Mouse (Mus musculus) limb, embryonic 15.5 days (tissue): ENCODE results near the gene Frg2f1. TPM values are rescaled to one million over a fixed set of nuclear protein-coding genes. Genes with fewer than 3 reads are reported as not detected.
"Not testable (repeated sequence)": the region's sequence is repeated elsewhere in the genome, so short reads cannot be mapped to it uniquely, and the experiment has no call there.

Experiments
- ATAC-seq: fragments of 200-750 bp; cut with Nextera tagmentation; 2 replicates; pipeline ENCODE4 v1.8.0; 2017; ENCODE audit warnings: low read depth, moderate TSS enrichment; ENCODE audit not compliant: insufficient number of reproducible peaks, low FRiP score, low TSS enrichment
- H3K27ac ChIP-seq: fragments of 300-500 bp; sonication (generic); 2 replicates; pipeline ENCODE4 v1.5.1; 2015; ENCODE audit warnings: moderate library complexity, mild to moderate bottlenecking, inconsistent platforms
- H3K27me3 ChIP-seq: fragments of 300-500 bp; sonication (generic); 2 replicates; pipeline ENCODE4 v1.6.1; 2015; ENCODE audit warnings: inconsistent platforms
- H3K36me3 ChIP-seq: fragments of 300-500 bp; sonication (generic); 2 replicates; pipeline ENCODE4 v1.6.1; 2015; ENCODE audit warnings: inconsistent platforms
- H3K4me1 ChIP-seq: fragments of 300-500 bp; sonication (generic); 2 replicates; pipeline ENCODE4 v1.6.1; 2015; ENCODE audit warnings: inconsistent platforms
- H3K4me2 ChIP-seq: fragments of 300-500 bp; sonication (generic); 2 replicates; pipeline ENCODE4 v1.6.1; 2015; ENCODE audit warnings: mild to moderate bottlenecking, inconsistent platforms
- H3K4me3 ChIP-seq: fragments of 300-500 bp; sonication (generic); 2 replicates; pipeline ENCODE4 v1.5.1; 2015; ENCODE audit warnings: mild to moderate bottlenecking, inconsistent platforms
- H3K9ac ChIP-seq: fragments of 300-500 bp; sonication (generic); 2 replicates; pipeline ENCODE4 v1.6.1; 2015; ENCODE audit warnings: inconsistent platforms
- H3K9me3 ChIP-seq: fragments of 300-500 bp; sonication (generic); 2 replicates; pipeline ENCODE4 v1.6.1; 2016; ENCODE audit warnings: inconsistent platforms
- WGBS: fragments of 180-500 bp; shearing (Covaris S2); methylation state at CpG from one replicate; pipeline ENCODE4 v1.1.7; 2015; 5-methylcytosine and 5-hydroxymethylcytosine counted together
- polyA plus RNA-seq: library from polyadenylated mRNA; unstranded; fragments of >200 nt; fragmentation: Nextera tagmentation; extraction: Ambion mirVana; gene quantifications from 2 replicates; pipeline ENCODE4 v1.2.1, GENCODE M21; 2015

The Frg2f1 gene
- polyA plus RNA-seq, 1 experiment from 2014 or later: 4.6 TPM

DNA sequence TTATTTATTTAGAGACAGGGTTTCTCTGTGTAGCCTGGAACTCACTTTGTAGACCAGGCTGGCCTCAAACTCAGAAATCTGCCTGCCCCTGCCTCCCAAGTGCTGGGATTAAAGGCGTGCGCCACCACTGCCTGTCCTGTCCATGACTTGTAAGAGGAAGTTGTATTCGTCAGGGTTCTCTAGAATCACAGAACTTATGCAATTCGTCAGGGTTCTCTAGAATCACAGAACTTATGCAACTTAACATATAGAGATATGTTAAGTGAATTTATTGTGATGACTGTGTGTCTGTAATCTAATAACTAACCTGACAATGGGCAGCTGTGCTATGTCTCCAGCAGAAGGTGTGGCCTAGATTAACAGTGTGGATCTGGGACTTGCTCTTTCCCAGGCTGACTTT lies 2.7 kb downstream of the Frg2f1 start, which contains the start of gene Foxj3:
TSS of gene Foxj3 (plus strand) at position 390 of the 400 bp plus-strand sequence.
- H3K4me3 ChIP-seq, H3K4me2 ChIP-seq, H3K9ac ChIP-seq, H3K27ac ChIP-seq, H3K27me3 ChIP-seq, ATAC-seq, H3K9me3 ChIP-seq, H3K36me3 ChIP-seq: not testable (repeated sequence)
- peaks cover 16% of the 10 kb centered on the region; the same call in 1 of the 2 replicates for H3K4me1 ChIP-seq
- WGBS: 84% methylated on average over 4 of the region's 4 CpGs

GRCm38 (mm10) chr4:119535103-119535502 lies 4.2 kb downstream of the Frg2f1 start:
- H3K4me2 ChIP-seq: no peak overlapping the region
- ATAC-seq: no peak
- no peaks in the 10 kb centered on the region for H3K9me3 ChIP-seq
- 69% methylated on average over 4 of the region's 4 CpGs for WGBS
- no peak overlapping the region for H3K27ac ChIP-seq
- no peaks in the 10 kb centered on the region for H3K27me3 ChIP-seq
- no peak overlapping the region for H3K4me3 ChIP-seq
- no peaks in the 10 kb centered on the region for H3K36me3 ChIP-seq
- 0 out of 2 replicates have a peak, but pooled peaks cover 6% of the 10 kb centered on the region for H3K4me1 ChIP-seq
- no peak overlapping the region for H3K9ac ChIP-seq

- WGBS: 75% methylated on average over 2 of the region's 2 CpGs
- H3K27me3 ChIP-seq: no peaks in the 10 kb centered on the region
- H3K4me2 ChIP-seq: no peak overlapping the region
- H3K27ac ChIP-seq: no peak overlapping the region
- H3K36me3 ChIP-seq: no peaks in the 10 kb centered on the region
- no peak for ATAC-seq
- no peak overlapping the region for H3K4me3 ChIP-seq
- no peaks in the 10 kb centered on the region for H3K9me3 ChIP-seq
- H3K4me1 ChIP-seq: no peaks in the 10 kb centered on the region
- H3K9ac ChIP-seq: no peak overlapping the region
These were observed 7.5 kb downstream of the Frg2f1 start for GRCm38 (mm10) chr4:119531813-119532212.

DNA sequence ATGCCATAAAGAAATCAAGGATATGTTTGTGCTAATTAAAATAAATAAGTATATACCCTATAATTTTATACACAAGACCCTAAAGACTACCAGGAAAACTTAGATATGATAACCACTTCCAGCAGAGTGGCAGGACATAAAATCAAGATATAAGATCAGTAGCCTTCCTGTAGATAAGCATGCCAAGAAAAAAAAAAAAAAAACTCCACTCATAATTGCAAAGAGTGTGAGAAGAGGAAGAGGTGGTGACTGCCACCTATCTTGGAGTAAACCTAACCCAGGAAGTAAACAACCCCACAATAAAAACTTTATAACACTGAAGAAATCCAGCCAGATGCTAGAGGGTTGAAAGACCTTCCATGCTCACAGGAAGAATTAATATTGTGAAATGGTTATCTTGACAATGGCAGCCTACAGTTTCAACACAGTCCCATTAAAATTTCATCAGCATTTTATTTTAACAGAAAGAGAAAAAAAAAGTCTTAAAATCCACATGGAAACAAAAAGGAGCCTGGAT lies 12.9 kb downstream of the Frg2f1 start:
- Histone ChIP-seq H3K4me1 (no peaks in the 10 kb centered on the region), H3K4me2 (no peak overlapping the region), H3K27me3 (no peaks in the 10 kb centered on the region), H3K4me3 (no peak overlapping the region), H3K9ac (no peak overlapping the region), H3K27ac (no peak overlapping the region), H3K36me3 (no peaks in the 10 kb centered on the region), H3K9me3 (no peaks in the 10 kb centered on the region)
- no peak for ATAC-seq

GRCm38 (mm10) chr4:119524466-119524865 lies 14.9 kb downstream of the Frg2f1 start:
- no peak overlapping the region for H3K27ac ChIP-seq
- no peak for ATAC-seq
- H3K36me3 ChIP-seq: no peaks in the 10 kb centered on the region
- H3K9me3 ChIP-seq: no peaks in the 10 kb centered on the region
- no peak overlapping the region for H3K9ac ChIP-seq
- H3K4me2 ChIP-seq: no peak overlapping the region
- 85% methylated on average over 2 of the region's 2 CpGs for WGBS
- H3K27me3 ChIP-seq: no peaks in the 10 kb centered on the region
- no peak overlapping the region for H3K4me3 ChIP-seq
- no peaks in the 10 kb centered on the region for H3K4me1 ChIP-seq

- no peaks in the 10 kb centered on the region for H3K4me1 ChIP-seq
- no peak overlapping the region for H3K27ac ChIP-seq
- no peaks in the 10 kb centered on the region for H3K27me3 ChIP-seq
- no peaks in the 10 kb centered on the region for H3K9me3 ChIP-seq
- H3K36me3 ChIP-seq: no peaks in the 10 kb centered on the region
- no peak overlapping the region for H3K4me2 ChIP-seq
- no peak for ATAC-seq
- 75% methylated on average over 1 of the region's 1 CpGs for WGBS
- no peak overlapping the region for H3K4me3 ChIP-seq
- no peak overlapping the region for H3K9ac ChIP-seq
These were observed 15.3 kb downstream of the Frg2f1 start for GRCm38 (mm10) chr4:119524010-119524409.

GRCm38 (mm10) chr4:119523575-119523974 lies 15.8 kb downstream of the Frg2f1 start:
- no peaks in the 10 kb centered on the region for H3K4me1 ChIP-seq
- 74% methylated on average over 4 of the region's 4 CpGs for WGBS
- no peak for ATAC-seq
- H3K9ac ChIP-seq: no peak overlapping the region
- H3K27me3 ChIP-seq: no peaks in the 10 kb centered on the region
- no peaks in the 10 kb centered on the region for H3K36me3 ChIP-seq
- H3K4me2 ChIP-seq: no peak overlapping the region
- H3K4me3 ChIP-seq: no peak overlapping the region
- H3K27ac ChIP-seq: no peak overlapping the region
- no peaks in the 10 kb centered on the region for H3K9me3 ChIP-seq

GRCm38 (mm10) chr4:119512731-119513141 lies 26.6 kb downstream of the Frg2f1 start:
- H3K9ac ChIP-seq: no peak overlapping the region
- H3K4me1 ChIP-seq: no peaks in the 10 kb centered on the region
- no peaks in the 10 kb centered on the region for H3K27me3 ChIP-seq
- no peak overlapping the region for H3K27ac ChIP-seq
- no peak for ATAC-seq
- no peaks in the 10 kb centered on the region for H3K36me3 ChIP-seq
- WGBS: 62% methylated on average over 3 of the region's 3 CpGs
- H3K4me2 ChIP-seq: no peak overlapping the region
- H3K9me3 ChIP-seq: no peaks in the 10 kb centered on the region
- H3K4me3 ChIP-seq: no peak overlapping the region

DNA sequence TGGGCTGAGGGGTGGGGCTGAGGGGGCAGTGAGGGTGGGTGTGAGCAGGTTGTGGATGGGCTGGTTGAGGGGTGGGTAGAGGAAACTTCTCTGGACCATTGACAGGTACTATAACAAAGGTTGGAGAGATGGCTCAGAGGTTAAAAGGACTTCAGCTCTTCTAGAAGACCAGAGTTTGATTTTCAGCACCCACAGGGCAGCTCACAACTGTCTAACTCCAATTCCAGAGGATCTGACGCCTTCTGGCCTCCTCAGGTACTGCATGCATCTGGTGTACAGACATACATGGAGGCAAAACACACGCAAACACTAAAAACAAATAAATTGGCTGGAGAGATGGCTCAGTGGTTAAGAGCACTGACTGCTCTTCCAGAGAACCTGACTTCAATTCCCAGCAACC lies 27.7 kb downstream of the Frg2f1 start:
- Histone ChIP-seq H3K9ac (no peak overlapping the region), H3K27me3 (no peaks in the 10 kb centered on the region), H3K9me3 (no peaks in the 10 kb centered on the region), H3K27ac (no peak overlapping the region), H3K4me2 (no peak overlapping the region), H3K36me3 (no peaks in the 10 kb centered on the region), H3K4me1 (no peaks in the 10 kb centered on the region), H3K4me3 (no peak overlapping the region)
- 66% methylated on average over 2 of the region's 2 CpGs for WGBS
- no peak for ATAC-seq

DNA sequence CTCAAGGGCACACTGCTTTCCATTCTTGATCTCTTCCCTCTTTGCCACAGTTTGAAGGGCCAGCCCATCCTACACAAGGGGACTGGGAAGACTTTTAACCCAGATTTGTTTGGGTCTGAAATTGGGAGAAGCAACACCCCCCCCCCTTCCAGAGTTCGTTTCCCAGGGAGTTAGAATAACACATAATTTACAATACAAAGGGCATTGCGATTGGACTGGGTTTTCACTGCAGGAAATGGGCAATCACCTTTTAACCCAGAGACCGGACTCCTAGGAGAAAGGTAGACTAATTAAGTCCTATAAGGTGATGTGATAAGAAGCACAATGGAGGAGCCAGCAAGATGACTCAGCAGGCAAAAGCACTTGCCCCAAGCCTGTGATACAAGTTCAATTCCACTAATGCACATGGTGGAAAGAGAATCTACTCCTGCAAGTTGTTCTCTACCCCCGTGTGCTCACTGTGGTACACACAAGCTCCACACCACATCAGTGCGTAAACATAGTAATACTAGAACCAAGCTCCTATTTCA lies 40.9 kb downstream of the Frg2f1 start:
- Histone ChIP-seq H3K4me2 (no peak overlapping the region), H3K4me1 (no peaks in the 10 kb centered on the region), H3K4me3 (no peak overlapping the region), H3K27me3 (peaks cover 4% of the 10 kb centered on the region; the same call in 1 of the 2 replicates), H3K9me3 (no peaks in the 10 kb centered on the region), H3K36me3 (no peaks in the 10 kb centered on the region), H3K9ac (no peak overlapping the region), H3K27ac (no peak overlapping the region)
- no peak for ATAC-seq
- WGBS: 63% methylated on average over 5 of the region's 5 CpGs

- Histone ChIP-seq H3K4me2 (peak overlapping the region; percentile 95), H3K36me3 (no peaks in the 10 kb centered on the region), H3K27me3 (peaks cover 26% of the 10 kb centered on the region), H3K4me1 (peaks cover 9% of the 10 kb centered on the region), H3K27ac (no peak overlapping the region), H3K4me3 (peak overlapping the region; percentile 58), H3K9ac (no peak overlapping the region), H3K9me3 (no peaks in the 10 kb centered on the region)
- WGBS: 37% methylated on average over 10 of the region's 10 CpGs
- ATAC-seq: no peak
These were observed 46.4 kb downstream of the Frg2f1 start for GRCm38 (mm10) chr4:119492933-119493327.

- H3K4me2 ChIP-seq: peak within 1 kb of the TSS; percentile 95
- peak within 1 kb of the TSS; percentile 58 for H3K4me3 ChIP-seq
- H3K4me1 ChIP-seq: peaks cover 9% of the 10 kb centered on the region
- H3K36me3 ChIP-seq: no peaks in the 10 kb centered on the region
- 0 out of 2 replicates have a peak within 1 kb of the TSS, but pooled peaks have one; percentile 28 for H3K9ac ChIP-seq
- peaks cover 26% of the 10 kb centered on the region for H3K27me3 ChIP-seq
- peak; percentile 55; the same call in 1 of the 2 replicates for ATAC-seq
- no peak within 1 kb of the TSS for H3K27ac ChIP-seq
- H3K9me3 ChIP-seq: no peaks in the 10 kb centered on the region
- WGBS: 0% methylated on average over 67 of the region's 77 CpGs
These were observed 46.9 kb downstream of the Frg2f1 start, which contains the start of gene Rimkla for GRCm38 (mm10) chr4:119492291-119492932. Gene Rimkla, minus strand, starts transcription at chr4:119492628.
